Mouse (Mus musculus): ENCODE data around the gene Mrpl54. TPM values are rescaled to one million over a fixed set of nuclear protein-coding genes. Genes with fewer than 3 reads are reported as not detected.

Gene Mrpl54
- polyA plus RNA-seq, 1 experiment from 2014 or later = 210 TPM

DNA sequence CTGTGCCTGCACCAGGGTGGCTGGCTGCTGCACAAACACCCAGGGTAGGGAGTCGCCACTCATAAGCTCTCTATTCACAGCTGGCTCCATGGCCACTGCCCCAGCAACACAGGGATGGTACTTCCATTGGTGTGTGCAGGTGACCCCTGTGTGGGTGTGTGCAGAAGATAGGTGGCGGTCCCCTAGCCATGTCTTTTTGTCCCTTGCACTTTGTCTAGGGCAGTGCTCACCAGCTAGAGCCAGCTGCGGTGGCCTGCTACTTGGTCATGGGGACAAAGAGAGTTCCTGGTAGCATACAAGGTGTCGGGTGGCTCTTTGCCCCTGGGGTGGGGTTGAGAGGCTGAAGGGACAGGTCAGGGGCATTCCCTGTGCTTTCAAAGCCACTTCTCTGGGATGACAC is 22.6 kb downstream of the Mrpl54 start:
- no peak overlapping the region for H3K9ac ChIP-seq (ENCODE audit: low read length)
- no peak overlapping the region for H3K4me2 ChIP-seq (ENCODE audit: low read depth, low read length)
- H3K4me3 ChIP-seq (ENCODE audit: low read length) = no peak overlapping the region
- H3K27ac ChIP-seq (ENCODE audit: low read length) = no peak overlapping the region
- 75% methylated on average over 4 of the region's 4 CpGs for WGBS
- peaks cover 17% of the 10 kb centered on the region for H3K27me3 ChIP-seq (ENCODE audit: control insufficient read depth, insufficient read depth, low read depth, low read length)
- ATAC-seq (ENCODE audit: low read depth) = 0 out of 2 replicates have a peak, but pooled peaks have one; percentile 6
- no peaks in the 10 kb centered on the region for H3K9me3 ChIP-seq (ENCODE audit: control insufficient read depth, low read length)
- H3K36me3 ChIP-seq (ENCODE audit: control insufficient read depth, insufficient read depth, low read length) = no peaks in the 10 kb centered on the region
- no peaks in the 10 kb centered on the region for H3K4me1 ChIP-seq (replicated peaks; ENCODE audit: control insufficient read depth, insufficient read depth, low read length)

DNA sequence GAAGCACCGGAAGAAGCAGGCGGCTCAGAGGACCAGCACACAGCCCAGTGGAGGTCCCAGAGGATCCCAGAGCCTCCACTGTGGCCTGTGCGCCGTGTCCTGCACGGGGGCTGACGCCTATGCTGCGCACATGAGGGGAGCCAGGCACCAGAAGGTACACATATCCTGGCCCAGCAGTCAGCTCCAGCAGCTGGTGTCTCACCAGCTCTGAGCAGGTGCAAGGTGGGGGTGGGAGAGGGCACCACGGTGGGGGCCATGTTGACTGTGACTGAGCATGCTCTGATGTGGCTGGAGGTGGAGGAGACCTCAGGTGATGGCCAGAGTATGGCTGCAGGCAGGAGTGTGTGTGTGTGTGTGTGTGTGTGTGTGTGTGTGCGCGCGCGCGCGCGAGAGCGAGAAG is 24.7 kb downstream of the Mrpl54 start:
- Histone ChIP-seq H3K4me2 (ENCODE audit: low read depth, low read length) (no peak overlapping the region), H3K4me1 (replicated peaks; ENCODE audit: control insufficient read depth, insufficient read depth, low read length) (no peaks in the 10 kb centered on the region), H3K27ac (ENCODE audit: low read length) (no peak overlapping the region), H3K4me3 (ENCODE audit: low read length) (no peak overlapping the region), H3K36me3 (ENCODE audit: control insufficient read depth, insufficient read depth, low read length) (no peaks in the 10 kb centered on the region), H3K9me3 (ENCODE audit: control insufficient read depth, low read length) (no peaks in the 10 kb centered on the region), H3K9ac (ENCODE audit: low read length) (no peak overlapping the region), H3K27me3 (ENCODE audit: control insufficient read depth, insufficient read depth, low read depth, low read length) (peaks cover 20% of the 10 kb centered on the region)
- ATAC-seq (ENCODE audit: low read depth) = no peak
- WGBS = 89% methylated on average over 16 of the region's 16 CpGs

DNA sequence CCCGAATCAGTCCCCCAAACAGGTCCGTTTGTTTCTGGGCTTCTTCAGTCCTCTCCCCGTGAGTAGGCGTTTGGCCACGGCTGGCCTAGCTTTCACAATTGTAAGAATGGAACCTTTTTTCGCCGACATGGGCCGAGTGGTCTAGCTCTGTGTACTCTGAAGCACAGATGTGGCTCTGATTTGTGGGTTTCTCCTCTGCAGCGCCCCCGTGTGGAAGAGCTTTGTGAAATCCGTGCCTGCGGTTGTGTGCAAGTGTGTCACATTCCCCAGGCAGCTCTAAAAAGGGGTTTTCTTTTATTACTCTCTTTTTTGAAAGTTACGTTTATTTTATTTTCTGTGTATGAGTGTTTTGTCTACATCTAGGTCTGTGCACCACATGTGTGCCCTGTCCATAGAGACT is 25.9 kb downstream of the Mrpl54 start:
- Histone ChIP-seq H3K36me3 (ENCODE audit: control insufficient read depth, insufficient read depth, low read length) (no peaks in the 10 kb centered on the region), H3K27ac (ENCODE audit: low read length) (no peak overlapping the region), H3K4me2 (ENCODE audit: low read depth, low read length) (no peak overlapping the region), H3K9ac (ENCODE audit: low read length) (no peak overlapping the region), H3K27me3 (ENCODE audit: control insufficient read depth, insufficient read depth, low read depth, low read length) (peaks cover 20% of the 10 kb centered on the region), H3K9me3 (ENCODE audit: control insufficient read depth, low read length) (no peaks in the 10 kb centered on the region), H3K4me3 (ENCODE audit: low read length) (no peak overlapping the region), H3K4me1 (replicated peaks; ENCODE audit: control insufficient read depth, insufficient read depth, low read length) (no peaks in the 10 kb centered on the region)
- ATAC-seq (ENCODE audit: low read depth) = no peak
- WGBS = 21% methylated on average over 13 of the region's 13 CpGs

DNA sequence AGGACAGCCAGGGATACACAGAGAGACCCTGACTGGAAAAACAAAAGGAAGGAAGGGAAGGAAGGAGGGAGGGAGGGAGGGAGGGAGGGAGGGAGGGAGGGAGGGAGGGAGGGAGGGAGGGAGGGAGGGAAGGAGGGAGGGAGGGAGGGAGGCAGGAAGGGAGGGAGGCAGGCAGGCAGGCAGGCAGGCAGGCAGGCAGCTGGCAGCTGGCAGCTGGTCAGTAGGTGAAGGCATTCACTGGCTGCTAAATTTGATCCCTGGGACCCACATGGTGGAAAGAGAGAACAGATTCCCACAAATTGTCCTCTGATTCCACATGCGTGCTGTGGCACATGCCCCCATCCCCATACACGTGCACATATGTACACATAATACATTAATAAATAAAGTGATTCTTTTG is 28.1 kb downstream of the Mrpl54 start:
- H3K4me2 ChIP-seq (ENCODE audit: low read depth, low read length) = no peak overlapping the region
- H3K9ac ChIP-seq (ENCODE audit: low read length) = no peak overlapping the region
- peaks cover 3% of the 10 kb centered on the region for H3K4me1 ChIP-seq (replicated peaks; ENCODE audit: control insufficient read depth, insufficient read depth, low read length)
- WGBS = 71% methylated on average over 2 of the region's 2 CpGs
- ATAC-seq (ENCODE audit: low read depth) = no peak
- no peak overlapping the region for H3K27ac ChIP-seq (ENCODE audit: low read length)
- no peak overlapping the region for H3K4me3 ChIP-seq (ENCODE audit: low read length)
- H3K36me3 ChIP-seq (ENCODE audit: control insufficient read depth, insufficient read depth, low read length) = no peaks in the 10 kb centered on the region
- peaks cover 20% of the 10 kb centered on the region for H3K27me3 ChIP-seq (ENCODE audit: control insufficient read depth, insufficient read depth, low read depth, low read length)
- H3K9me3 ChIP-seq (ENCODE audit: control insufficient read depth, low read length) = no peaks in the 10 kb centered on the region

DNA sequence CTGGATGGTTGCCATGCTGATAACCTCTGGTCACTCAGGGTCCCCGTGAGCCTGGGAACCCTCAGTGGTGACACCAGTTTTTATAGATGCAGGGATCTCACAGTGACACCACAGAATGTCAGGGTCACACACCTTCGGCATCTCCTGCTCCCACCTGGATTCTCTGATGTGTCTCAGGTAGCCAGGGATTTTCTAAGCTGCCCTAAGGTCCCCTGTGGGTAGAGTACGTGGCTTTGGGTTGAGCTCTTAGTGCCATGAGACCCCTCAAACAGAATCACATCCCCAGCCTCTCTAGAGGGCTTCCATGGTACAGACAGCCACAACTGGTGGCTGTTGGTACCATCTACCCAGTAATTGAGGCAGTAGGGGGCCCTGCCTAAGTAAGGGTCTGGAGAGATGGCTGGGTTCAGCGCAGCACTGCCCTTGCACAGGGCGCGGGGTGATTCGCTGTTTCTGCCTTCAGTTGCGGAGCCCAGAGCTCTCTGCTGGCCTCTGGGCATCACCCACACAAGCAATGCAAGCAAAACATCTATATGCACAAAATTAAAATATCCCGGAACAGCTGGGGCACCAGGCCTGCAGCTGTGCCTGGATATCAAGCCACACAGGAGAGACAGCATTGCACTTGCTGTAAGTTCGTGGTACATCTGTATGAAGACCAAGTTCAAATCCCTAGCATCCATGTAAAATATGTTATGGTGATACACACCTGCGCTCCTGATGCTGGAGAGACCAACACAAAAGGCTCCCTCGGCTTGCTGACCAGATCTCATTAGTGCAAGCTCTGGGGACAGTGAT is 30.1 kb downstream of the Mrpl54 start:
- Histone ChIP-seq H3K4me3 (ENCODE audit: low read length) (no peak overlapping the region), H3K36me3 (ENCODE audit: control insufficient read depth, insufficient read depth, low read length) (no peaks in the 10 kb centered on the region), H3K27ac (ENCODE audit: low read length) (no peak overlapping the region), H3K9ac (ENCODE audit: low read length) (no peak overlapping the region), H3K4me1 (replicated peaks; ENCODE audit: control insufficient read depth, insufficient read depth, low read length) (peaks cover 6% of the 10 kb centered on the region), H3K9me3 (ENCODE audit: control insufficient read depth, low read length) (no peaks in the 10 kb centered on the region), H3K4me2 (ENCODE audit: low read depth, low read length) (no peak overlapping the region), H3K27me3 (ENCODE audit: control insufficient read depth, insufficient read depth, low read depth, low read length) (peaks cover 20% of the 10 kb centered on the region)
- 80% methylated on average over 12 of the region's 12 CpGs for WGBS
- no peak for ATAC-seq (ENCODE audit: low read depth)

DNA sequence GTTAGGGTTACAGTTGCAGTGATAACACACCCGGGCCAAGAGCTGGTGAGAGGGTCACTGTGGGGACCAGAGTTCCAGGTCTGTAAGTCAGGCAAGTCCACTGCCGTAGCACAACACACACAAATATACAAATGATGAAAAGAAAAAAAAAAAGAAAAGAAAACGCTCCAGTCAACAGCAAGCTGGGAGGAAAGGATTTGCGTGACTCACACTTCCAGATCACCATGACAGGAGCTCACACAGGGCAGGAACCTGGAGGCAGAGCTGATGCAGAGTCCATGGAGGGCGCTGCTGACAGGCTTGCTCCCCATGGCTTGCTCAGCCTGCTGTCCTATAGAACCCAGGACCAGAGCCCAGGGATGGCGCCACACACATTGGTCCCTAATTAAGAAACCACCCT is 32.5 kb downstream of the Mrpl54 start:
- Histone ChIP-seq H3K9me3 (ENCODE audit: control insufficient read depth, low read length) (no peaks in the 10 kb centered on the region), H3K4me1 (replicated peaks; ENCODE audit: control insufficient read depth, insufficient read depth, low read length) (peaks cover 6% of the 10 kb centered on the region), H3K27ac (ENCODE audit: low read length) (no peak overlapping the region), H3K4me3 (ENCODE audit: low read length) (no peak overlapping the region), H3K36me3 (ENCODE audit: control insufficient read depth, insufficient read depth, low read length) (no peaks in the 10 kb centered on the region), H3K27me3 (ENCODE audit: control insufficient read depth, insufficient read depth, low read depth, low read length) (peaks cover 25% of the 10 kb centered on the region), H3K9ac (ENCODE audit: low read length) (no peak overlapping the region), H3K4me2 (ENCODE audit: low read depth, low read length) (no peak overlapping the region)
- ATAC-seq (ENCODE audit: low read depth) = no peak
- WGBS = 63% methylated on average over 6 of the region's 6 CpGs

DNA sequence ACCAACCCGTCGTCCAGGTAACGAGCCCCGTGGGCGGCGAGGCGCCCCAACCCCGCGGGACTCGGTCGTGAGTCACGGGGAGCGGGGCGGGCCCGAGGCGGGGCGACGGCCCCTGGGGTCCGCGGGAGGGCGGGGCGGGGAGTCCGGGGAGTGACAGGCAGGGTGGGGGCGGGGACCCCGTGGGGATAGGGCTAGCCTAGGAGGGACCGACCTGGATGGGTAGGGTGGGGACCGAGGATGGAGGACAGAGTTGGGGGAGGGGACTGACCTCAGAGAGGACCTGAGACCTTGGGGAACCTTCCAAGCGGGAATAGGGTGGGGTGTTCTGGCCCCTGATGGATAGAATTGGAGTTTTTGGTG is 33.5 kb downstream of the Mrpl54 start:
- Histone ChIP-seq H3K4me2 (ENCODE audit: low read depth, low read length) (peak overlapping the region; percentile 76), H3K9me3 (ENCODE audit: control insufficient read depth, low read length) (no peaks in the 10 kb centered on the region), H3K27ac (ENCODE audit: low read length) (no peak overlapping the region), H3K36me3 (ENCODE audit: control insufficient read depth, insufficient read depth, low read length) (no peaks in the 10 kb centered on the region), H3K4me3 (ENCODE audit: low read length) (peak overlapping the region; percentile 75), H3K27me3 (ENCODE audit: control insufficient read depth, insufficient read depth, low read depth, low read length) (peaks cover 28% of the 10 kb centered on the region), H3K9ac (ENCODE audit: low read length) (peak overlapping the region; percentile 82), H3K4me1 (replicated peaks; ENCODE audit: control insufficient read depth, insufficient read depth, low read length) (peaks cover 6% of the 10 kb centered on the region)
- ATAC-seq (ENCODE audit: low read depth) = peak; percentile 75
- 2% methylated on average over 25 of the region's 28 CpGs for whole genome bisulfite sequencing

DNA sequence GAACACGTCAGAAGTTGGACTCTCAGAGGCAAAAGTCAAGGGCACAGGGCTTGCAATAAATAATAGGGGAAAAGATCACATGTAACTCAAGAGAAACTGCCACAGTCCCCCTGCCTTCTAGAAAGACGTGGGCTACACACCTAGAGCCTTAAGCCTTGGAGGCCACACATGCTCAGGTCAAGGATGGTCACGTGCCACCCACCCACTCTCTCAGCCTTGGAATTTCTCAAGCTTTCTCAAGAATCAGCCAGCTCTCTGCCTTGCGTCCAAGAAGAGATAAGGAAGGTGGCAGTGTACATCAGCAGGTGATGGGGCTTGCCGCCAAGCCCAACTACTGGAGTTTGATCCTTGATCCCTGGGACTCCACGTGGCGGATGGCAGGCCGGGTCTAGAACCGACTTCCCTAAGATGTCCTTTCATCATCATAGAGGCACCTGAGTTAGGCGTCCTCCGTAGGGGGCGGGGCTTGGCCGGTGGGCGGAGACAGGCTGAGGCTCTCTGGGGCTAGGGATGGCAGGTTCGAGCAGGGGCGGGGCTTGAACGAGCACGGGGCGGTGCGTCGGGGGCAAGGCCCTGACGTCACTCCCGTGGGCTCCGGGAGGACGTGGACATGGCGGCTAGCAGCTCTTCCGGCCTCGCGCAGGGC is 34.0 kb downstream of the Mrpl54 start, which contains the start of gene Zfr2:
TSS of gene Zfr2 (plus strand) at position 576 of the 646 bp plus-strand sequence.
- WGBS = 5% methylated on average over 28 of the region's 29 CpGs
- peak; percentile 93 for ATAC-seq (ENCODE audit: low read depth)
- Histone ChIP-seq H3K9ac (ENCODE audit: low read length) (peak within 1 kb of the TSS; percentile 82), H3K36me3 (ENCODE audit: control insufficient read depth, insufficient read depth, low read length) (no peaks in the 10 kb centered on the region), H3K4me2 (ENCODE audit: low read depth, low read length) (peak within 1 kb of the TSS; percentile 76), H3K9me3 (ENCODE audit: control insufficient read depth, low read length) (no peaks in the 10 kb centered on the region), H3K4me1 (replicated peaks; ENCODE audit: control insufficient read depth, insufficient read depth, low read length) (peaks cover 6% of the 10 kb centered on the region), H3K27me3 (ENCODE audit: control insufficient read depth, insufficient read depth, low read depth, low read length) (peaks cover 28% of the 10 kb centered on the region), H3K27ac (ENCODE audit: low read length) (no peak within 1 kb of the TSS), H3K4me3 (ENCODE audit: low read length) (peak within 1 kb of the TSS; percentile 75)

DNA sequence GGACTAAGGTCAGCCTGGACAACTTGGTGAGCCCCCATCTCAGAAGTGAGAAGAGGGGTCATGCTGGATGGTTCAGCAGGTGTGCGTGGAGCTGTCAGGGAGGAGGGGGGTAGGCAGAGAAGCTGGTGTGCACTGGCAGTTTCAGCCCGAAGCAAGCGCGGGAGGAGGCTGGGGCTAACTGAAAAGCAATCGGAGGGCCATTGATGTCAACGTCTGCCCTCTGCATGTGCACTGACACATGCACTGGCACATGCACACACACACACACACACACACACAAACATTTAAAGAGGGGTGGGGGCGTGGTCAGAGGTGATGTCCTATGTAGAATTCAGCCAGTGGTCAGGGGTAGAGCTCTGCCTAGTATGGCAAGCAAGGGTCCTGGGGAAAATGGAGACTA is 35.3 kb downstream of the Mrpl54 start:
- H3K9ac ChIP-seq (ENCODE audit: low read length) = no peak overlapping the region
- no peak overlapping the region for H3K4me2 ChIP-seq (ENCODE audit: low read depth, low read length)
- peaks cover 28% of the 10 kb centered on the region for H3K27me3 ChIP-seq (ENCODE audit: control insufficient read depth, insufficient read depth, low read depth, low read length)
- 46% methylated on average over 7 of the region's 7 CpGs for WGBS
- peaks cover 6% of the 10 kb centered on the region for H3K4me1 ChIP-seq (replicated peaks; ENCODE audit: control insufficient read depth, insufficient read depth, low read length)
- no peak overlapping the region for H3K4me3 ChIP-seq (ENCODE audit: low read length)
- ATAC-seq (ENCODE audit: low read depth) = no peak
- H3K27ac ChIP-seq (ENCODE audit: low read length) = no peak overlapping the region
- no peaks in the 10 kb centered on the region for H3K9me3 ChIP-seq (ENCODE audit: control insufficient read depth, low read length)
- H3K36me3 ChIP-seq (ENCODE audit: control insufficient read depth, insufficient read depth, low read length) = no peaks in the 10 kb centered on the region
